Mouse (Mus musculus) limb, embryonic 11.5 days (tissue): ENCODE measurements around the gene Akap1. TPM values are rescaled to one million over a fixed set of nuclear protein-coding genes. Genes with fewer than 3 reads are reported as not detected.
"Not testable (repeated sequence)": the region's sequence is repeated elsewhere in the genome, so short reads cannot be mapped to it uniquely, and the experiment has no call there.

Experiments
- ATAC-seq: fragments of 200-750 bp; cut with Nextera tagmentation; 2 replicates; pipeline ENCODE4 v1.8.0; 2017; ENCODE audit warnings: low read depth; ENCODE audit not compliant: insufficient number of reproducible peaks, low FRiP score, low TSS enrichment
- DNase-seq: peaks from one replicate; pipeline ENCODE4 v3.0.0-alpha.2; 2015; ENCODE audit warnings: low spot score
- H3K27ac ChIP-seq: fragments of 300-500 bp; sonication (generic); replicated peaks from 2 replicates; pipeline ENCODE4 v1.5.1; 2014; ENCODE audit warnings: low read depth, mild to moderate bottlenecking, low read length
- H3K27me3 ChIP-seq: fragments of 300-500 bp; sonication (generic); 2 replicates; pipeline ENCODE4 v1.6.1; 2014; ENCODE audit warnings: mild to moderate bottlenecking, low read length, mixed read lengths; ENCODE audit not compliant: control insufficient read depth, insufficient read depth
- H3K36me3 ChIP-seq: fragments of 300-500 bp; sonication (generic); 2 replicates; pipeline ENCODE4 v1.6.1; 2014; ENCODE audit warnings: mild to moderate bottlenecking, low read length, moderate library complexity, mixed read lengths; ENCODE audit not compliant: control insufficient read depth, insufficient read depth
- H3K4me1 ChIP-seq: fragments of 300-500 bp; sonication (generic); 2 replicates; pipeline ENCODE4 v1.6.1; 2014; ENCODE audit warnings: low read length, mixed read lengths; ENCODE audit not compliant: control insufficient read depth, insufficient read depth
- H3K4me2 ChIP-seq: fragments of 300-500 bp; sonication (generic); 2 replicates; pipeline ENCODE4 v1.6.1; 2014; ENCODE audit warnings: low read depth, mild to moderate bottlenecking, moderate library complexity; ENCODE audit not compliant: severe bottlenecking
- H3K4me3 ChIP-seq: fragments of 300-500 bp; sonication (generic); 2 replicates; pipeline ENCODE4 v1.5.1; 2014; ENCODE audit warnings: low read depth, low read length
- H3K9ac ChIP-seq: fragments of 300-500 bp; sonication (generic); 2 replicates; pipeline ENCODE4 v1.6.1; 2014; ENCODE audit warnings: mild to moderate bottlenecking, low read length
- H3K9me3 ChIP-seq: fragments of 300-500 bp; sonication (generic); 2 replicates; pipeline ENCODE4 v1.6.1; 2016; ENCODE audit warnings: low read length; ENCODE audit not compliant: control insufficient read depth
- WGBS: fragments of 180-500 bp; shearing (Covaris S2); extraction: QIAGEN DNeasy Blood & Tissue Kit; methylation state at CpG from one replicate; pipeline ENCODE4 v1.1.7; 2014; 5-methylcytosine and 5-hydroxymethylcytosine counted together
- polyA plus RNA-seq: library from polyadenylated mRNA; unstranded; fragments of >200 nt; fragmentation: Nextera tagmentation; extraction: Ambion mirVana; gene quantifications from 2 replicates; pipeline ENCODE4 v1.2.1, GENCODE M21; 2014

Gene Akap1
- polyA plus RNA-seq, 1 experiment from 2014 or later, result 9.8 TPM

GRCm38 (mm10) chr11:88891921-88892561 lies 27.7 kb upstream of the Akap1 start:
- not testable (repeated sequence) for H3K27ac ChIP-seq, H3K9ac ChIP-seq, H3K4me1 ChIP-seq, H3K36me3 ChIP-seq, DNase-seq, H3K4me2 ChIP-seq, H3K4me3 ChIP-seq, H3K27me3 ChIP-seq, ATAC-seq, H3K9me3 ChIP-seq
- WGBS, result 96% methylated on average over 18 of the region's 24 CpGs

- H3K36me3 ChIP-seq, H3K4me1 ChIP-seq, H3K27me3 ChIP-seq, H3K4me2 ChIP-seq, H3K4me3 ChIP-seq, DNase-seq, H3K27ac ChIP-seq, ATAC-seq, H3K9ac ChIP-seq, H3K9me3 ChIP-seq: not testable (repeated sequence)
- WGBS, result 88% methylated on average over 9 of the region's 12 CpGs
Observed at GRCm38 (mm10) chr11:88891446-88891845, 27.1 kb upstream of the Akap1 start.

GRCm38 (mm10) chr11:88890904-88891303 lies 26.5 kb upstream of the Akap1 start:
- H3K4me1 ChIP-seq, DNase-seq, H3K27ac ChIP-seq, ATAC-seq, H3K9me3 ChIP-seq, H3K4me2 ChIP-seq, H3K27me3 ChIP-seq, H3K36me3 ChIP-seq, H3K4me3 ChIP-seq, H3K9ac ChIP-seq: not testable (repeated sequence)
- 93% methylated on average over 6 of the region's 11 CpGs for WGBS

GRCm38 (mm10) chr11:88888996-88889395 lies 24.6 kb upstream of the Akap1 start:
- 90% methylated on average over 2 of the region's 2 CpGs for WGBS
- Histone ChIP-seq H3K27ac (no peak overlapping the region), H3K9ac (no peak overlapping the region), H3K4me2 (no peak overlapping the region), H3K4me1 (no peaks in the 10 kb centered on the region), H3K27me3 (no peaks in the 10 kb centered on the region), H3K36me3 (no peaks in the 10 kb centered on the region), H3K4me3 (no peak overlapping the region), H3K9me3 (no peaks in the 10 kb centered on the region)
- no peak for DNase-seq
- no peak for ATAC-seq

GRCm38 (mm10) chr11:88884376-88885065 lies 20.1 kb upstream of the Akap1 start:
- Histone ChIP-seq H3K27me3 (no peaks in the 10 kb centered on the region), H3K36me3 (no peaks in the 10 kb centered on the region), H3K4me2 (no peak overlapping the region), H3K4me3 (no peak overlapping the region), H3K27ac (no peak overlapping the region), H3K9me3 (no peaks in the 10 kb centered on the region), H3K9ac (no peak overlapping the region), H3K4me1 (no peaks in the 10 kb centered on the region)
- ATAC-seq (no peak), DNase-seq (no peak)
- 71% methylated on average over 8 of the region's 8 CpGs for WGBS

- Histone ChIP-seq H3K4me3 (no peak overlapping the region), H3K27ac (no peak overlapping the region), H3K4me1 (0 out of 2 replicates have a peak, but pooled peaks cover 3% of the 10 kb centered on the region), H3K4me2 (no peak overlapping the region), H3K27me3 (peaks cover 6% of the 10 kb centered on the region; the same call in 1 of the 2 replicates), H3K36me3 (no peaks in the 10 kb centered on the region), H3K9me3 (no peaks in the 10 kb centered on the region), H3K9ac (no peak overlapping the region)
- 86% methylated on average over 12 of the region's 12 CpGs for WGBS
- ATAC-seq, result no peak
- DNase-seq, result no peak
Observed at GRCm38 (mm10) chr11:88878011-88878410, 13.6 kb upstream of the Akap1 start.

GRCm38 (mm10) chr11:88873667-88874030 lies 9.3 kb upstream of the Akap1 start:
- Histone ChIP-seq H3K9ac (no peak overlapping the region), H3K27me3 (peaks cover 6% of the 10 kb centered on the region; the same call in 1 of the 2 replicates)
- 4% methylated on average over 10 of the region's 10 CpGs for WGBS

GRCm38 (mm10) chr11:88873027-88873666 lies 8.8 kb upstream of the Akap1 start:
- H3K9me3 ChIP-seq, result no peaks in the 10 kb centered on the region
- H3K4me1 ChIP-seq, result 0 out of 2 replicates have a peak, but pooled peaks cover 3% of the 10 kb centered on the region
- no peak for ATAC-seq
- H3K27me3 ChIP-seq, result peaks cover 6% of the 10 kb centered on the region; the same call in 1 of the 2 replicates
- no peak overlapping the region for H3K9ac ChIP-seq
- no peak for DNase-seq
- no peak overlapping the region for H3K27ac ChIP-seq
- peak overlapping the region; percentile 50 for H3K4me2 ChIP-seq
- WGBS, result 6% methylated on average over 20 of the region's 20 CpGs
- no peaks in the 10 kb centered on the region for H3K36me3 ChIP-seq
- H3K4me3 ChIP-seq, result peak overlapping the region; percentile 21

More at GRCm38 (mm10) chr11:88873667-88874030, 9.3 kb upstream of the Akap1 start:
- H3K9me3 ChIP-seq, result no peaks in the 10 kb centered on the region
- H3K4me2 ChIP-seq, result peak overlapping the region; percentile 50
- H3K4me1 ChIP-seq, result 0 out of 2 replicates have a peak, but pooled peaks cover 3% of the 10 kb centered on the region
- H3K36me3 ChIP-seq, result no peaks in the 10 kb centered on the region
- H3K4me3 ChIP-seq, result peak overlapping the region; percentile 21
- peak; percentile 44 for DNase-seq
- no peak overlapping the region for H3K27ac ChIP-seq
- no peak for ATAC-seq
